Mouse (Mus musculus): ENCODE data around the gene Ccdc6.
"Not testable (repeated sequence)": the region's sequence is repeated elsewhere in the genome, so short reads cannot be mapped to it uniquely, and the experiment has no call there.

The Ccdc6 gene

DNA sequence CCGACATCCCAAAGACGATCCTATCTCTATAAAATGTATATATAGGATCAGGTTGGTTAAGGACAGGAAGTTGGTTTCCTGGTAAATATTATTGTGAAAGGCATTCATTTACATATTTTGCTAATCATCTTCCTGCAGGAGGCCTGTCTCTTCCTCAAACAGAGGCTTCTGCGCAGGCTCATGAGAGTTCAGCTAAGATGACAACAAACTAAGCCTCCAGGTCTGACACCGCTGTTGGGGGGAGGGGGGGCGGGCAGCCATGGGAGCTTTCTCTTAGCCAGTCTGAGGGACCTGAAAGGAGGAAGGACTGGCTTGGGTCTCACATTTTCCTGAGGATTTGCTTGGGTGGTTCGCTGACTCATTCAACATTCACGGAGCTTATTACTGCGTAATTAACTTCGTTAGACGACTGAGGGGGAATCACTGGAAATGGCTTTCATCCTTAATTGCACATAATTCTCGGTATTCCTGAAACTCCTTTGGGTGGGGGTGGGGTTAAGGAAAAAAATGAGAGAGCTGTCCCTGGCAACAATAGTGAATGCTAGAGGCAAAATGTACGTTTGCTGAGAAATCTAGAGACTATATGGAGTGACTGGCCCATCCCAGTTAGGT lies 104.1 kb downstream of the Ccdc6 start:
- in situ Hi-C loops (cut with MboI; ENCODE audit: low sequenced_read_pairs) = no loop called here

DNA sequence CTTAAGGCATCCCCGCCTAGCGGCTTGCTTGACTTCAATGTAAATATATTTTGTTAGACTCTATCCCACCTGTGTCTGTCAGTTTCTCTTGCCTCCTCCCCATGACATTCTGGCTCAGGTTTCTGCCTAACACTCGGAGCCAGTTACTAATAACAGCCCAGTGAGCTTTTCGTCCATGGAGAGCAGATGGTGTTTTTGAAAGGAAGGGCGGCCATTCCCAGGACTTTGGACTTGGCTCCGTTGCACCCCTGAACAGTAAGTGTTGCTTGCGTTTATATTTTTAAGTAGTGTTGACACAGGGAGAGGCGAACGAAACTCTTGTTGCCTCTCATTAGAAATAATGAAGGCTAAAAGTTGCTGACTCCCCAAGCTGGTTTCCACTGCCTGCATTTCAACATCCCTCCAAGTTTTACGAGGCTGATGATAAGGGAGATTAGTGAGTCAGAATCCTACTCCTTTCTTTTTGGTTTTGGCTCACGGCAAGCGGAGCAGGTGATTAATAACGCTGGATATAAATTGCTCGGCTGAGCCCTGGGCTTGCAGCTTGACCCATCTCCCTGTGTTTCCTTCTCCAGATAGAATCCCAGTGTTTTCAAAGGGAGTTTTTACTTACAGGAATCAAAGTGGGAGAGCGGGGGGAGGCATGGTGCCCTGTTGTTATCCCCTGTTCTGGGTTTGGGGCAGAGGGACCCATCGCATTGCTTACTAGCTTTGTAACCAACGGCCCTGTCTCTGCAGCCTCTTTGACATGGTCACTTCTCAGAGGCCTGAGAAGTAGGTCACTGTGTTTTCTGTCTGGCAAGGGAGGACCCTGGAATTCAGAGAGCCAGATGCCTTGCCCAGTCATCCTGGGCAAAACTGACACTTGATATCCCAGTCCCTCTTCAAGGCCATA lies 107.8 kb downstream of the Ccdc6 start, which contains the start of gene Mrln:
TSS of gene Mrln (plus strand) at position 160 of the 895 bp plus-strand sequence.
- in situ Hi-C loops (cut with MboI; ENCODE audit: low sequenced_read_pairs) = no loop called here

DNA sequence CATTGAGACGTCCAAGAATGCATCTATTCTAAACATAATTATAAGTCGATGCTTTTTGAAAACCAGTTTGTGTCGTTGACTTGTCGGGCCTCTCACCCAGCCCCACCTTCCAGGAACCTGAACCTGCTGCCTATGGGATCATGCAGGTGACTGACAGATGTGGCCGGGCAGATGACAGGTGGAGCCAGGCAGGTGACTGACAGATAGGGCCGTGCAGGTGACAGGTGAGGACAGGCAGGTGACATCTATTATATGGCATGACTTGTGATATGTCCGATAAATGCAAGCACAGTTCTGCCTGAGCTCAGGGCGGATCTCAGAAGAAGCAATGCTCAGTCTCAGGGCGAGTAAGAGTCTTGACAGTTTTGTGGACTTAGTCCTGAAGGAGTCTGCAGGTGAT lies 114.4 kb downstream of the Ccdc6 start:
- in situ Hi-C loops (cut with MboI; ENCODE audit: low sequenced_read_pairs) = no loop called here

DNA sequence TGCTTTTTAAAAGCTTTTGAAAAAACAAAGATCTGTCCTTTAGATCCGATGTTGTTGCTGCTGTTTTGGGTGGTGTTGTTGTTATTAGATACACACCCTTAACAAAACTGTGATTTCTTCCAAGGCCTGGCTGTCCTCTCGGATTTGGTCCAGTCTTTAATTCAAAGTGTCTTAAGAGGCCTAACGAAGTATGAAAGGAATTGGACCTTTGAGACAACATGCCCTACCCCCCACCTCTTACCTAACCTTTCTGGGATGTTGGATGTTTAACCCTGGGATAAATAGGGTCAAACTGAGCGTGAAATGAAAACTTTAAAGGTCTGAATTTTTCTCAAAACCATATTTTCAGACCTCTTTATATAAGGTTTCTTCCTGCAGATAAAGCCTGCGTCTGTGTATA lies 124.0 kb downstream of the Ccdc6 start:
- in situ Hi-C loops (cut with MboI; ENCODE audit: low sequenced_read_pairs) = no loop called here

DNA sequence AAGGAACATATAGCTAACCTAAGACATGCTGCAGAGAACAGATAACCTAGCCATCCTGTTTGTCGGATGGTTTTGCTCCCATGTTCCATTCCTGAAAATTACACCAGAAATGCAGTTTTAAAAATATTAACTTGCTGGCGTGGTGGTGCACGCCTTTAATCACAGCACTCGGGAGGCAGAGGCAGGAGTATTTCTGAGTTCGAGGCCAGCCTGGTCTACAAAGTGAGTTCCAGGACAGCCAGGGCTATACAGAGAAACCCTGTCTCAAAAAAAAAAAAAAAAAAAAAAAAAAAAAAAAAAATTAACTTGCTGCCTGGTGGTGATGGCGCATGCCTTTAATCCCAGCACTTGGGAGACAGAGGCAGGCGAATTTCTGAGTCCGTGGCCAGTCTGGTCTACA lies 125.3 kb downstream of the Ccdc6 start:
- in situ Hi-C loops (cut with MboI; ENCODE audit: low sequenced_read_pairs) = not testable (repeated sequence)

DNA sequence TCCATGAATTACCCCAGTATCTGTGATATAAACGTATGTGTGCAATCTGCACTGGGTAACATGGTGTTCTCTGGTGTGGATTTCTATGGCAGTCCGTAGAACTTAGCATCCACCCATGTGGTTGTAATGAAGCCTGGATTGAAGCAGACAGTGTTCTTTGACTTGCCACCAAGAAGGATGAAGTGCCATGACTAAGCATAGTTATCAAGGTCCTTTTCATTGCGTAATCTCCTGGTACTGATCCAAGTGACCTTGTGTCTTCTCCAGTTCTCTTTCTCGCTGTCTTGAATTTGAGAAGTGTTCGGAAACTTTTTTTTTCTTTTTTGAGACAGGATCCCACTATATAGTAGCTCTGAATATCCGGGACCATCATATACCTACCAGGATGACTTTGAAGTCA lies 127.7 kb downstream of the Ccdc6 start:
- in situ Hi-C loops (cut with MboI; ENCODE audit: low sequenced_read_pairs) = no loop called here

DNA sequence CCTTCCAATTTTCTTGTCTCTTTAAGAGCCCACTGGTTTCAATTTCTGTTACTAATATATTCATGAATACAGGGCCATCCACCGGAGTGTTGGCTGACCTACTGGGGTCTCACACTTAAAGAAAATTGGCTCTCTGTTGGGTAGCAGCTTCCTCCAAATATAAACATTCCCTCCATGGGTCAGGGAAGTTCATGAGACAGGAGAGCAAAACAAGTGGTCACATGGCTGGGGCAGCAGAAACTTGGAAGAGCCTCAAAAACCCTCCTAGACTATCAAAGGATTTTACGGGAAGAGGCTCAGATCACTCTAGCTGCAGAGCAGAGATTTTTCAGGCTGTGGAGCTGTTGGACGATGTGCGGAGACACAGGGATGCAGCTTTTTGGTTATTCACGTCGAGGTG lies 128.8 kb downstream of the Ccdc6 start:
- in situ Hi-C loops (cut with MboI; ENCODE audit: low sequenced_read_pairs) = no loop called here

DNA sequence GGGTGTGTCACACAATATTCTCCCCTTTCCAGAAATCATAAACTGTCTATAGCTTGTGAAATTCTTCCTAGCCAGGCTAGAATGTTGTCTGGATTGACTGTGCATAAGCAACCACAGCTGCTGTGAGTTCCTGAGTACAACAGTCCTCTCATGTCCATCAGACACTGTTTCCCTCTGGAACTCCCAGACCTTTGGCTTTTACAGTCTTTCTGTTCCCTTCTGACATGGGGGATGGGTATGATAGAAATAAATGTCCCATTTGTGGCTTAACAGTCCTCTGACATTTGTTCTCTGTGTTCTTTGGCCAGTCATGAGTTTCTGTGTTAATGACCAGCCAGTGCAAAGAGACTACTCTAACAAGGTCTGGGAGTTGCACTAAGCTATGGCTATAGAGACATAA lies 129.7 kb downstream of the Ccdc6 start:
- in situ Hi-C loops (cut with MboI; ENCODE audit: low sequenced_read_pairs) = no loop called here

DNA sequence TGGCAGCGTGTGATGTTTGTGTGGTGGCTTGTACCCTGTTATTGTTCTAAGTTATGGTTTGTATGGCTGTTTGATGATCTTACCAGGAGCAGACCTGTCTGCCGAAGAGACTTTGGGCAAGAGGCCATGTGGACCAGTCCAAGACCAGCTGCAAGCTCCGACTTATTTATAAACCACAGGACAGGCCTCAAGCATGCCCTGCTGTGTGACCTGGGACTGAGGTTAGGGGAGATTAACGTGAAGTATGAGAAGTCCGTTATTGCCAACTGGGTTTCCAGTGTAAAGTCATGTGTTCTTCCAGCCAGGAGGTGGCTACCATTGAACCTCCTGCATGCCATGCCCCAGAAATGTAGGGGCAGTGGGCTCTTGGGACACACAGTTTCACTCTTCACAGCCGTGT lies 133.4 kb downstream of the Ccdc6 start:
- in situ Hi-C loops (cut with MboI; ENCODE audit: low sequenced_read_pairs) = no loop called here

DNA sequence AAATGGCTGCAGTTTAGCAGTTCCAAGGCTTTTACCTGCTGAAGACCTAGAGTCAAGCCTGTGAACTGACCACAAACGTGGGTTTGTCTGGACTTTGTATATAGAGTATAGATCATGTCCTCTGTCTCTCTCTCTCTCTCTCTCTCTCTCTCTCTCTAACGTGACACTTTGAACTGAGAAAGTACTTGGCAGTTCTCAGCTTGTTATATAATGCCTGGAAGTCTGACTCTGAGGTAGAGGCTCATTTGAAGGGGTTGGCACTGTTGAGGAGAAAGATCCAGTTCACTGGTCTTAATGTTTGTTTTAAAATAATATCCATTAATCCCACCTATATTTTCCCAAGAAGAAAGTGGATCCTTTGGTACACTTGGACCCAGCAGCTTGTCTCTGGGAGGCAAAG lies 141.0 kb downstream of the Ccdc6 start:
- in situ Hi-C loops (cut with MboI; ENCODE audit: low sequenced_read_pairs) = no loop called here
